Mouse (Mus musculus) frontal cortex, postnatal 10 days (tissue): ENCODE measurements around the gene Sox8.

ENCODE experiments used
- DNase-seq, 2 experiments: peaks; one replicate each; pipeline ENCODE4 v3.0.0; 2022; ENCODE audit warnings: low spot score in 2 of 2, mixed read lengths in 1 of 2

The Sox8 gene

GRCm38 (mm10) chr17:25570648-25571452 is at the start of gene Sox8:
TSS of gene Sox8 (minus strand) at chr17:25570686.
- peak; percentile 89 to 92 for DNase-seq

- DNase-seq: peak; percentile 57 to 59
Observed at GRCm38 (mm10) chr17:25618508-25619056, 48.1 kb upstream of the Sox8 start.

GRCm38 (mm10) chr17:25614723-25615510 is 44.4 kb upstream of the Sox8 start:
- no peak for DNase-seq

- DNase-seq: no peak
Observed at GRCm38 (mm10) chr17:25613323-25613722, 42.8 kb upstream of the Sox8 start.

GRCm38 (mm10) chr17:25612537-25612936 is 42.1 kb upstream of the Sox8 start:
- no peak for DNase-seq

GRCm38 (mm10) chr17:25610151-25610550 is 39.7 kb upstream of the Sox8 start:
- DNase-seq: no peak

GRCm38 (mm10) chr17:25609506-25609828 is 39.0 kb upstream of the Sox8 start:
- DNase-seq: no peak

GRCm38 (mm10) chr17:25608821-25609505 is 38.5 kb upstream of the Sox8 start:
- no peak for DNase-seq

- DNase-seq: no peak
Observed at GRCm38 (mm10) chr17:25608137-25608785, 37.8 kb upstream of the Sox8 start.

GRCm38 (mm10) chr17:25604234-25604633 is 33.7 kb upstream of the Sox8 start:
- DNase-seq: no peak

- no peak for DNase-seq
Observed at GRCm38 (mm10) chr17:25602366-25602765, 31.9 kb upstream of the Sox8 start.

- DNase-seq: peak in 1 of 2 experiments; percentile 53
Observed at GRCm38 (mm10) chr17:25597537-25597936, 27.1 kb upstream of the Sox8 start.

GRCm38 (mm10) chr17:25595495-25595894 is 25.0 kb upstream of the Sox8 start:
- DNase-seq: no peak

GRCm38 (mm10) chr17:25593411-25594261 is 23.1 kb upstream of the Sox8 start:
- no peak for DNase-seq

- DNase-seq: no peak
Observed at GRCm38 (mm10) chr17:25592336-25592735, 21.9 kb upstream of the Sox8 start.

- DNase-seq: no peak
Observed at GRCm38 (mm10) chr17:25590985-25591384, 20.5 kb upstream of the Sox8 start.

- DNase-seq: no peak
Observed at GRCm38 (mm10) chr17:25590068-25590467, 19.6 kb upstream of the Sox8 start.

GRCm38 (mm10) chr17:25584646-25585045 is 14.2 kb upstream of the Sox8 start:
- DNase-seq: no peak

- no peak for DNase-seq
Observed at GRCm38 (mm10) chr17:25583858-25584257, 13.4 kb upstream of the Sox8 start.

- DNase-seq: no peak
Observed at GRCm38 (mm10) chr17:25583099-25583498, 12.6 kb upstream of the Sox8 start.

- no peak for DNase-seq
Observed at GRCm38 (mm10) chr17:25582076-25582475, 11.6 kb upstream of the Sox8 start.
